Mouse (Mus musculus): Measurements from ENCODE around the gene Gm44503.

DNA sequence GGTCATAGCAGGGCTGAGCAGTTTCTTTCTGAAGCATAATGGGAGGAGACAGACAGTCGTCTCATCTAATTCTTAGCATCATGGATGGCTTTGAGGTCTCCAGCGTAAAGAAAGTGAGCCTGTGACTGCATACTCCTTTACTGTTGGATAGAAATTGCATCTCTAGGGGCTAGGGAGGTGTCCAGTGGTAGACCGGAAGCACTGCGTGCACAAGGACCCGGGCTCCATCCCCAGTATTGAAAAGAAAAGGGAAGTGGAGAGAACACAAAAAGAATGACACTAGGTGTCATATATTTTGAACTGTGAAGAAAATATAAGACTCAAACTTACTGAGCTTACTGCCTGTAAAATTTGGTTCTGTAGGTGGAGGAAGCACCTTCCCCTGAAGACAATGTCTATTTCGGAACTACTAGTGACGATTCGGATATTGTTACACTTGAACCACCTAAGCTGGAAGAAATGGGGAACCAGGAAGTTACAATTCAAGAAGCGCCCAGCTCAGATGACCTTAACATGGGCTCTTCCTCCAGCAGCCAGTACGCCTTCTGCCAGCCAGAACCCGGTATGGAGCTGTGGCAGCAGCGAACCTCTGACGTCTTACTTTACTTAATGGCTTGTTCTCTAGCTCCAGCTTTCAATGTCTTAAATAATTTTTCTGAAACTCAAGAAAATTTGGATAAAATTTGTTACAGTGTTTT lies 42.8 kb downstream of the Gm44503 start:
- TF ChIP-seq CTCF (IDR thresholded peaks at IDR 0.05; ENCODE audit: insufficient read depth, low read depth, low read length): no peak
- no peak for TF ChIP-seq POLR2A (IDR thresholded peaks at IDR 0.05; ENCODE audit: insufficient read depth, low read depth, low read length)

Data from olfactory bulb, adult 2 months (tissue).